Mouse (Mus musculus) thymus, adult 2 months (tissue): Measurements from ENCODE around the gene Eif4e.

Experiments
- CTCF ChIP-seq: fragments of 200-500 bp; IDR thresholded peaks from 2 replicates; pipeline ENCODE4 v1.5.1; 2012; ENCODE audit warnings: mild to moderate bottlenecking, control low read depth, low read length, moderate library complexity, borderline replicate concordance; ENCODE audit not compliant: control insufficient read depth, poor library complexity, insufficient read depth; ENCODE audit errors: extremely low read depth
- POLR2A ChIP-seq: fragments of 200-500 bp; IDR thresholded peaks from 2 replicates; pipeline ENCODE4 v1.6.1; 2012; ENCODE audit warnings: mild to moderate bottlenecking, low read length, control low read depth, moderate library complexity; ENCODE audit not compliant: control insufficient read depth, poor library complexity, insufficient read depth; ENCODE audit errors: extremely low read depth

DNA sequence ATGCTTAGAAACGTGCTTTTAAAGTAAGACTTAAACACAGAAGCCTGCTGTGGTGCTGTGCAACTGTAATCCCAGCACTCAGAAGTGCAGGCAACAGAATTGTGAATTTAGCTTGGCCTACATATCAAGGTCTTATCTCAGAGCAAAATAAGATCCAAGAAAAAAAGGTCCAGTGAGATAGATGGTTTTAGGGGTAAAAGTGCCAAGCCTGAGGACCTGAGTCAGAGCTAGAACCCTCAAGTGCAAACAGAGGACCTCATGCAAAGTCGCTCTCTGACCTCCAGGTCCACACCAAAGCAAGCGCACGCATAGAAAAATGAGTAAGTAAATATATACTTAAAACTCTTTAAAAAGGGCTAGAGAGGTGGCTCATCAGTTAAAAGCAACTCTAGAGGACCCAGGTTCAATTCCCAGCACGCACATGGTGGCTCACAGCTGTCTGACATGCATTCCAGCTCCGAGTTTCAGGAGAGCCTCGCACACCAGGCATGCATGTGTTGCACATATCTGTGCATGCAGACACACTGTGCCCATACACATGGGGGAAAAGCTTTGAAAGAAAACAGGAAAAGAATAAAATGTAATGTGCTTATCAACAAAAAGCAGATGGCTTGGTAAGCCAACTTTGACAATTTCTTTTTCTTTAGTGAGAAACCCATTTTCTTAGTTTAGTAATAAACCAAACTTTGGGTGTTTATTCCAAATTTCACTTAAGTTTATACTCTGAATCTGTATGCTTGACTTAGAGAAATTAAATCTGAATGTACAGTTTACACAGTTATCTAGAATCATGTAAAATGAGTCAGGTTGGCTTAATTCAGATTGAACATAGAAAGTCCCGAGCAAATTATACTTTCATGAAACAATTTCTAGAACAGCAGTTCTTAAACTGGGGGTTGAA lies 4.8 kb downstream of the Eif4e start:
- TF ChIP-seq CTCF, result no peak
- TF ChIP-seq POLR2A, result no peak
